8 mouse cellular contexts compared by ENCODE assay signal in genomic region chrX:99567367-99568164, GRCm38 (mm10).
DNase-seq lines count a peak whose midpoint lies in the region; ATAC-seq and TF ChIP-seq lines count a peak whose summit lies in the region.

No protein-coding gene starts in this region.

- no peak for TF ChIP-seq CTCF in hindbrain, postnatal 0 days (IDR thresholded peaks at IDR 0.05; ENCODE audit: low read depth)
- TF ChIP-seq CTCF in midbrain, postnatal 0 days (IDR thresholded peaks at IDR 0.05) = no peak

- H3K36me3 ChIP-seq in kidney, embryonic 16.5 days (ENCODE audit: insufficient read depth, low read length) = no peaks in the 10 kb centered on the region
- no peaks in the 10 kb centered on the region for H3K36me3 ChIP-seq in embryonic facial prominence, embryonic 10.5 days (replicated peaks)
- H3K36me3 ChIP-seq in hindbrain, postnatal 0 days (ENCODE audit: insufficient read depth, low read length) = no peaks in the 10 kb centered on the region
- H3K36me3 ChIP-seq in midbrain, postnatal 0 days (ENCODE audit: insufficient read depth, low read length) = no peaks in the 10 kb centered on the region

- peaks cover 6% of the 10 kb centered on the region; the same call in 1 of the 2 replicates for H3K4me1 ChIP-seq in kidney, embryonic 16.5 days (ENCODE audit: insufficient read depth, low read length)
- peaks cover 16% of the 10 kb centered on the region for H3K4me1 ChIP-seq in embryonic facial prominence, embryonic 10.5 days
- H3K4me1 ChIP-seq in hindbrain, postnatal 0 days (ENCODE audit: insufficient read depth, low read length) = no peaks in the 10 kb centered on the region
- no peaks in the 10 kb centered on the region for H3K4me1 ChIP-seq in midbrain, postnatal 0 days (ENCODE audit: insufficient read depth, low read length)

- H3K27me3 ChIP-seq in kidney, embryonic 16.5 days (ENCODE audit: insufficient read depth, low read length) = peaks cover 36% of the 10 kb centered on the region
- peaks cover 100% of the 10 kb centered on the region for H3K27me3 ChIP-seq in embryonic facial prominence, embryonic 10.5 days (replicated peaks; ENCODE audit: low read depth, poor library complexity, severe bottlenecking)
- H3K27me3 ChIP-seq in hindbrain, postnatal 0 days (ENCODE audit: insufficient read depth, low read length) = peaks cover 12% of the 10 kb centered on the region; the same call in 1 of the 2 replicates
- peaks cover 24% of the 10 kb centered on the region; the same call in 1 of the 2 replicates for H3K27me3 ChIP-seq in midbrain, postnatal 0 days (ENCODE audit: insufficient read depth, low read length)

- H3K9ac ChIP-seq in kidney, embryonic 16.5 days (replicated peaks; ENCODE audit: low read length) = peak overlapping the region; percentile 41; the same call in 1 of the 2 replicates
- H3K9ac ChIP-seq in hindbrain, postnatal 0 days (replicated peaks; ENCODE audit: low read length) = no peak overlapping the region
- H3K9ac ChIP-seq in midbrain, postnatal 0 days (replicated peaks; ENCODE audit: low read length, poor library complexity, severe bottlenecking) = no peak overlapping the region

- H3K4me2 ChIP-seq in kidney, embryonic 16.5 days (replicated peaks; ENCODE audit: low read depth, low read length) = peak overlapping the region; percentile 41
- peak overlapping the region; percentile 28; the same call in 1 of the 2 replicates for H3K4me2 ChIP-seq in hindbrain, postnatal 0 days (ENCODE audit: low read depth, low read length)
- peak overlapping the region; percentile 34; the same call in 1 of the 2 replicates for H3K4me2 ChIP-seq in midbrain, postnatal 0 days (ENCODE audit: low read depth, low read length, poor library complexity, severe bottlenecking)

- no peaks in the 10 kb centered on the region for H3K9me3 ChIP-seq in kidney, embryonic 16.5 days (ENCODE audit: low read length)
- no peaks in the 10 kb centered on the region for H3K9me3 ChIP-seq in embryonic facial prominence, embryonic 10.5 days
- no peaks in the 10 kb centered on the region for H3K9me3 ChIP-seq in hindbrain, postnatal 0 days (ENCODE audit: low read length)
- H3K9me3 ChIP-seq in midbrain, postnatal 0 days (ENCODE audit: low read length) = no peaks in the 10 kb centered on the region

- peak; percentile 88 for ATAC-seq in kidney, embryonic 16.5 days (ENCODE audit: low FRiP score, low TSS enrichment)
- peak; percentile 66 for ATAC-seq in hindbrain, postnatal 0 days
- peak; percentile 73 for ATAC-seq in midbrain, postnatal 0 days (ENCODE audit: low FRiP score)

- H3K27ac ChIP-seq in kidney, embryonic 16.5 days (ENCODE audit: low read length) = 0 out of 2 replicates have a peak overlapping the region, but pooled peaks have one; percentile 43
- H3K27ac ChIP-seq in embryonic facial prominence, embryonic 10.5 days (replicated peaks) = peak overlapping the region; percentile 72
- no peak overlapping the region for H3K27ac ChIP-seq in hindbrain, postnatal 0 days
- H3K27ac ChIP-seq in midbrain, postnatal 0 days (ENCODE audit: low read depth, low read length) = no peak overlapping the region

- WGBS in kidney, embryonic 16.5 days = 31% methylated on average over 25 of the region's 28 CpGs
- WGBS in embryonic facial prominence, embryonic 10.5 days = 23% methylated on average over 28 of the region's 28 CpGs
- WGBS in hindbrain, postnatal 0 days = 33% methylated on average over 28 of the region's 28 CpGs
- 30% methylated on average over 21 of the region's 28 CpGs for WGBS in midbrain, postnatal 0 days

- H3K4me3 ChIP-seq in kidney, embryonic 16.5 days (ENCODE audit: low read length) = peak overlapping the region; percentile 18; the same call in 1 of the 2 replicates
- peak overlapping the region; percentile 40 for H3K4me3 ChIP-seq in embryonic facial prominence, embryonic 10.5 days
- H3K4me3 ChIP-seq in hindbrain, postnatal 0 days (ENCODE audit: low read length) = no peak overlapping the region
- no peak overlapping the region for H3K4me3 ChIP-seq in midbrain, postnatal 0 days (ENCODE audit: low read depth, low read length)

- DNase-seq in kidney, adult 11 months = no peak
- DNase-seq in embryonic facial prominence, embryonic 10.5 days (ENCODE audit: low spot score) = peak; percentile 69
- DNase-seq in hindbrain, postnatal 0 days (ENCODE audit: low spot score) = peak; percentile 49
- peak; percentile 44 for DNase-seq in midbrain, postnatal 0 days (ENCODE audit: low spot score)
- DNase-seq in spleen, postnatal 14 days (ENCODE audit: low spot score in 2 of 2) = no peak
- DNase-seq in left cerebral cortex, adult 11 months (ENCODE audit: low spot score) = no peak
- no peak for DNase-seq in urinary bladder, postnatal 36 days (ENCODE audit: low spot score in 2 of 2)

Comparison
In these comparisons a context has a peak if more than half of its experiments do, and no peak if none do; other contexts are left out.
1. H3K27ac ChIP-seq: peak in kidney, embryonic 16.5 days (single experiment) and embryonic facial prominence, embryonic 10.5 days (single experiment); none in hindbrain, postnatal 0 days (single experiment) and midbrain, postnatal 0 days (single experiment).
2. H3K4me3 ChIP-seq: peak in kidney, embryonic 16.5 days (single experiment) and embryonic facial prominence, embryonic 10.5 days (single experiment); none in hindbrain, postnatal 0 days (single experiment) and midbrain, postnatal 0 days (single experiment).
3. DNase-seq: peak in embryonic facial prominence, embryonic 10.5 days (single experiment), hindbrain, postnatal 0 days (single experiment) and midbrain, postnatal 0 days (single experiment); none in kidney, adult 11 months (single experiment), spleen, postnatal 14 days (0 of 2), left cerebral cortex, adult 11 months (single experiment) and urinary bladder, postnatal 36 days (0 of 2).
4. Peak in every context shown above with its lines, with median percentiles within 50 percentile points of each other: ATAC-seq and H3K4me2 ChIP-seq.